Mouse (Mus musculus) heart, adult 2 months (tissue): ENCODE measurements around the gene Ildr1.

Experiments
- CTCF ChIP-seq: fragments of 200-600 bp; IDR thresholded peaks from 2 replicates; pipeline ENCODE4 v1.8.1; 2022; ENCODE audit warnings: antibody characterized with exemption, mild to moderate bottlenecking, moderate library complexity
- EP300 ChIP-seq: fragments of 200-500 bp; IDR thresholded peaks from 2 replicates; pipeline ENCODE4 v1.6.1; 2011; ENCODE audit warnings: low read depth, low read length, control low read depth; ENCODE audit not compliant: insufficient read depth
- POLR2A ChIP-seq: fragments of 200-500 bp; IDR thresholded peaks from 2 replicates; pipeline ENCODE4 v1.6.1; 2011; ENCODE audit warnings: mild to moderate bottlenecking, low read depth, low read length, control low read depth; ENCODE audit not compliant: insufficient read depth

DNA sequence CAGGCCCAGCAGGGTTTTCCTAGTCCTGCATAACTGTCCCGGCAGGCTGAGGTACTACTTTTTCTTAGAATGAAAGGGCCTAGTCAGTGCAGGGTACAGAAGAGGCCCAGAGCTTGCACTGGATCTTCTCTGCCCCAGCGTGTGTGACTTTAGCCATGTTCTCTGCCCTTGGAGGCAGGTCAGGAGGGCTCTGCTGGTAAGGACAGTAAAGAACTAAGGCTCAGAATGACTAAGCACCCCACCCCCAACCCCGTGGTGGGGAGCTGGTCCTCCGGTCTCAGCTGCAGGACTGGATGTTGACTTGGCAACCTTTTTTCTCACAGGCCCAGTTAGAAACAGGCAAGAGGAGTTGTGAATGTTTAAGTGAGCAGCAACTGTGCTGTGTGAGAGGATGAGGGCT, 29.0 kb downstream of the Ildr1 start:
- no peak for TF ChIP-seq CTCF
- no peak for TF ChIP-seq POLR2A
- TF ChIP-seq EP300, result no peak
